Mouse (Mus musculus) testis, adult 2 months (tissue): ENCODE results near the gene Hoxa3.

Source experiments
- CTCF ChIP-seq: fragments of 200-500 bp; IDR thresholded peaks from 2 replicates; pipeline ENCODE4 v1.5.1; 2012; ENCODE audit warnings: low read depth, mild to moderate bottlenecking, inconsistent platforms, low read length, moderate library complexity; ENCODE audit not compliant: control insufficient read depth, insufficient read depth, insufficient replicate concordance
- POLR2A ChIP-seq: fragments of 200-500 bp; IDR thresholded peaks from 2 replicates; pipeline ENCODE4 v1.6.1; 2012; ENCODE audit warnings: low read depth, mild to moderate bottlenecking, inconsistent platforms, low read length, moderate library complexity; ENCODE audit not compliant: control insufficient read depth

GRCm38 (mm10) chr6:52230516-52231165 lies 17.5 kb upstream of the Hoxa3 start, which contains the start of gene Hoxa9:
- TF ChIP-seq CTCF (no peak), POLR2A (no peak)
